Mouse (Mus musculus) thymus, adult 2 months (tissue): Measurements from ENCODE around the gene Gatb.

ENCODE experiments used
- CTCF ChIP-seq: fragments of 200-500 bp; IDR thresholded peaks from 2 replicates; pipeline ENCODE4 v1.5.1; 2012; ENCODE audit warnings: mild to moderate bottlenecking, control low read depth, low read length, moderate library complexity, borderline replicate concordance; ENCODE audit not compliant: control insufficient read depth, poor library complexity, insufficient read depth; ENCODE audit errors: extremely low read depth
- POLR2A ChIP-seq: fragments of 200-500 bp; IDR thresholded peaks from 2 replicates; pipeline ENCODE4 v1.6.1; 2012; ENCODE audit warnings: mild to moderate bottlenecking, low read length, control low read depth, moderate library complexity; ENCODE audit not compliant: control insufficient read depth, poor library complexity, insufficient read depth; ENCODE audit errors: extremely low read depth

- no peak for TF ChIP-seq CTCF
- TF ChIP-seq POLR2A = no peak
These were observed 63.0 kb downstream of the Gatb start for GRCm38 (mm10) chr3:85636716-85637447.
